Mouse (Mus musculus) WW6 (cell line): ENCODE data around the gene Cfl1.
"Not testable (repeated sequence)": the region's sequence is repeated elsewhere in the genome, so short reads cannot be mapped to it uniquely, and the experiment has no call there.

Experiments used
- DNase-seq: peaks from one replicate; pipeline ENCODE4 v3.0.0-alpha.2; 2013; ENCODE audit warnings: low read depth, low spot score

Gene Cfl1

DNA sequence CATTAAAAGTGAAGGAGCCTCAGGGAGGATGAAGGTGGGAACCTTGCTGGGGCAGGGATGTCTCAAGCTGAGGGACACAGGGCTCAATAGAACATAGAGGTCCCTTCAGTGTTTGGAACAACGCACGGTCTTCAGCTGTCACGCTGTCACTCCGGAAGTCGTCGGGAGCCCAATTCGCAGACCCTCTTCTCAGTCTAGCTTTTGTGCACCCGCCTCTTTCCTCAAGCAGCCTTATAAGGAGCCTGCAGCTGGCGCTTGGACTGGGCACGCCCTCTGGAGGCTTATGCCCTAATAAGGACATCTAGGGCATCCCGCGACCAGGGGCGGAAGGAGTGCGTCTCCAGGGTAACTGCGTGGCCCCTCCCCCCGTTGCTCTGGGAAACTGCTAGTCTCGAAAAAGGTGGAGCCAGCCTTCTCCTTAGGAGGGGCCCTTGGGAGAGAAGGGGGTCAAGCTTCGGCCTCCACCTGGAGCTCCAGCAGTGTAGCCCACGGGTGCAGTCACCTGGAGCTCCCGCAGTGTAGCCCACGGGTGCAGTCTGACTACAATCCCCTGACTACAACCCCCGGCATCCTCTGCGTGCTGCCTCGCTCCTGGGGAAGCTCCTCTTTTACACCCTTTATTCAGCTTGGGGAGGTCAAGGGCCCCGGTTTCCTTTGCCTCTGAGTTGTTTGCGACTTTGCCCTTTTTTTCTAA is 1.2 kb upstream of the Cfl1 start:
- DNase-seq: peak; percentile 92

DNA sequence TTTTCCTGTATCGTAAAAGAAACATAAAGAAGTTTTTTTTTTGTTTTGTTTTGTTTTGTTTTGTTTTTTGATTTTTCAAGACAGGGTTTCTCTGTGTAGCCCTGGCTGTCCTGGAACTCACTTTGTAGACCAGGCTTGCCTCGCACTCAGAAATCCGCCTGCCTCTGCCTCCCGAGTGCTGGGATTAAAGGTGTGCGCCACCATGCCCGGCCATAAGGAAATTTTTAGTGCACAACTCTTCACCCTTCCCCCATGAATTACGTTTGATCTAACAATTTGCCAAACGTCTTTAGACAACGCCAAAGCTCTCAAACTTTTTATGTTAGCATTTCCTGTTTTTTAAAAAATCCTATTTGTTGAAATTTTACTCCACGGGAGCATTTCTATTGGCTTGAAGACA is 534 bp upstream of the Cfl1 start:
- DNase-seq: not testable (repeated sequence)

DNA sequence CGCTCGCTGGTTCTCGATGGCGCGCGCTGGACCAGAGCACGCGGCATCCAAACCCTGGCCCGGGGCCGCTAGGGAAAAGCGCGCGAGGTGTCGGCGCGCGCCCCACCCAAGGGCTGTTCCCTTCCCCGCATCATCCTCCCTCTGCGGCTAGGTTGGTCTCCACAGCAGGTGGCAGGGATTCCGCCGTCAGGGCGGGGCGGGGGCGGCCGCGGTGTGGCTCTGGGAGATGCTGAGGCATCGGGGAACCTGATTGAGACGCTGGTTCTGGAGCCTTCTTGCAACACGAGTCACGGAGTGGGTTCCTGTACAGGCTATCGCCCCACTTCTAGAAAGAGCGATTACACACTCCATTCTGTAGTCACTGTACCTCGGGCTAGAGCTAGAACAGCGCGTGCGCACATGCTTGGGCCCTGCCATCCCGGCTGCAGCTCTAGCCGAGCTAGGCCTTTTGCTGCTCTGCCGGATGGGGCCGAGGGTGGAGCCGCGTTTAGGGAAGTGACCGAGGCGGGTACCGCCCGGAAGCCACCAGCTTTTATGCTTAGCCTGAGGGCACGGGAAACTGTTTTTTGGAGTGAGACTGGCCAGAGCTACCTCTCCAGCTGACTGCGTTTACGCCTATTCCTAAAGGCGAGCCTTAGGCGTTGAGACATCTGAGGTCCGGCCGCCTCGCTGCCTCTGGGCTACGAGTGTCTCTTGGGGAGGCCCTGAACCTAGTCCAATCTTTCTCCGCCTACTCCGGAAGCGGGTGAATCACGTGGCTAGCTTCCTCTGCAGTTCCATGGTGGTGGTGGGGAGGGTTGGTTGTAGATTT is 848 bp downstream of the Cfl1 start:
- no peak for DNase-seq

DNA sequence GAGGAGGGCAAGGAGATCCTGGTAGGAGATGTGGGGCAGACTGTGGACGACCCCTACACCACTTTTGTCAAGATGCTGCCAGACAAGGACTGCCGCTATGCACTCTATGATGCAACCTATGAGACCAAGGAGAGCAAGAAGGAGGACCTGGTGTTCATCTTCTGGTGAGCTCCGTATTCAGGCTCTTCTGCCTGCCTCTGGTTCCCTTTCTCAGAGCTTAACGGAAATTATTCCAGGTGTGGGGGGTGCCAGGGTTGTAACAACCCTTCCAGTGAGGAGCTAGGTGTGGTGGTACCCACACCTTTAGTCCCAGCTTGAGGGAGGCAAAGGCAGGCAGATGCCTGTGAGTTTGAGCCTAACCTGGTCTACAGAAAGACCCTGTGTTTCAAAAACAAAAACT is 2.4 kb downstream of the Cfl1 start:
- DNase-seq: no peak

DNA sequence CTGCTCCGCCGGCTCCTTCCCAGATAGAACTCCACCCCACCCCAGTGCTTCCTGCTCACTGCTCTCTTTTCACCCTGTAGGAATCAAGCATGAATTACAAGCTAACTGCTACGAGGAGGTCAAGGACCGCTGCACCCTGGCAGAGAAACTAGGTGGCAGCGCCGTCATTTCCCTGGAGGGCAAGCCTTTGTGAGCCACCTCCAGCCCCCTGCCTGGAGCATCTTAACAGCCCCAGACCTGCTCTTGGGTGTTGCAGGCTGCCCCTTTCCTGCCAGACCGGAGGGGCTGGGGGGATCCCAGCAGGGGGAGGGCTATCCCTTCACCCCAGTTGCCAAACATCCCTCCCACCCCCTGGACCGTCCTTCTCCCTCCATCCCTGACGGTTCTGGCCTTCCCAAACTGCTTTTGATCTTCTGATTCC is 3.1 kb downstream of the Cfl1 start:
- DNase-seq: not testable (repeated sequence)

DNA sequence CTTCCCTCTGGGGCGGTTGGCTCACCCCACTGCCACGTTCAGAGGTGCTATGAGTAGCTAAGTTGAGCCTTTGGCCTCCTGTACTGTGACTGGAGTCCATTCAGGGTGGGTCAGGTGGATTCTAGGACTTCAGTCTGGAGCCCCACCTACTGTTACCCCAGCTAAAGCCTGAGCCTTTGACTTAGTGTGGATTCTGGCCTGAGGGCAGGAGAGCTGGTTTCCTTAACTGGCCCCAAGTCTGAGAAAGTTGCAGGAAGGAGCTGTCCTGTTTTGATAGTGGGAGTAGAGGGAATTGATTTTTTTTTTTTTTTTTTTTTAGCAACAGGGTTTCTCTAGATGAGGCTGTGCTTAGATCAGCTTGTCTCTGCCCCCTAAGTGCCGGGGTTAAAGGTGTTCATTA is 4.1 kb downstream of the Cfl1 start:
- no peak for DNase-seq

DNA sequence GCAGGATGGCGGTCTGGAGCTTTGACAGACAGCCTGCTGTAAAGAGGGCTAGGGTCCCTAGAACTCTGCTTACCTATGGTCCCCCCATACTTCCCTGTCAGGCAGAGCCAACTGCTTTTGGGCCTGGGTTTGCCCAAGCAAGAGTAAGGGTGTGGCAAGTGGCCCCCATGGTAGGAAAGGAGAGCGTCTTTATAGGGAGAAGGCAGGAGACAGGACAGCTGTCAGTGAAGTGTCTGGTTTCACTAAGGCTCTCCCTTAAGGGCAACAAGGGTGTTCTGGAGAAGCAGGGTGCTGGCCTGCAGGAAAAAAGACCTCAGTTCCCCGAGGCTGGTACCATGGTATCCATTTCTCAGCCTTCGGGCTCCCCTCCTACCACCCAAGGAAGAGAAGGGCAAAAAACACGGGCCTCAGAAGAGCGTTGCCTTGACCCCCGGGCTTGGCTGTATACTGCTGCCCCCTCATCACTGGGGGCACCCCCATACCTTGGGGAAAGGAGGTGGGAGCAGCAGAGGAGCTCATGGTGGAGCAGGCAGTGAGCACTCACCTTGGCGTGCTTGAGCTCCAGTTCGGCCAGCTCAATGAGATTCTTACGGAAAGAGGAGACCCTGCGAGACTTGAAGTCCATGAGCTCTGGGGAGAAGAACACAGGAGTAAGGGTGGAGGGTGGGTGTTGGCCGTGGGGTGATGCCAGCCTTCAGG is 5.2 kb downstream of the Cfl1 start:
- no peak for DNase-seq

DNA sequence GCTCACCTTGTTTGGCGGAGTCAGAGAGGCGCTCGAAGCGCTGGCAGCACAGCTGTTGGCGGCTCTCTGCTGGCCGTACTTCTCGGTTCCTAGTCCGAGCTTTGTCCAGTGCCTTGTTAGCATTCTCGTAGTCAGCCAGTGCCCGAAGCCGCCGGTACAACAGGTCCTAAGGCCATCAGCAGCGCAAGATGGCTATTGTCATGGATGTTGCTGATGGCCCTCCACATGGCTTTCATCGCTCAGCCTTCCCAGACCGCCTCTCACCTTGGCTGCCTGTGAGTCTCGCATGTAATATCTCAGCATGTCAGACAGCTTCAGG is 5.8 kb downstream of the Cfl1 start:
- no peak for DNase-seq

DNA sequence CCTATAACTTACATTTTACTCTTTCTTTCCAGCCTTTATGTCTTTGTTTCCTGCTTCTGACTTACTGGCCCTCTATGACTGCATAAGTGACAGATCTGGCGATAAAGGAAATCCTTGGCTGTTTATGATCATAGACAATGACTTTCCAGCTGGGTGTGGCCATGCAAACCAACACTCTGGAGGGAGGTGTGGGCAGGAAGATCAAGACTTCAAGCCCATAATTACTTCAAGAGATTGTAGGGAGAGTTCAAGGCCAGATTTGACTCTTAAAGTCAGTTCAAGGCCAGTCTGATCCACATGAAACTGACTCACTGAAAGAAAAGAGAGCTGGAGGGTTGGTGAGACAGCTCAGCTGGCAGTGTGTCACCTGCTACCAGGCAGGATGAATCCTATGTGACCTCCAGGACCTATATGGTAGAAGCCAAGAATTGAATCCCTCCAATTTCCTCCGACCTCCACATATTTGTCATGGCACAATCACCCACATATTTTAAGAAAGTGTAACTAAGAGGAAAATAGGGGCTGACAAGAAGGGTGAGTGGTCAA is 10.1 kb downstream of the Cfl1 start:
- no peak for DNase-seq

DNA sequence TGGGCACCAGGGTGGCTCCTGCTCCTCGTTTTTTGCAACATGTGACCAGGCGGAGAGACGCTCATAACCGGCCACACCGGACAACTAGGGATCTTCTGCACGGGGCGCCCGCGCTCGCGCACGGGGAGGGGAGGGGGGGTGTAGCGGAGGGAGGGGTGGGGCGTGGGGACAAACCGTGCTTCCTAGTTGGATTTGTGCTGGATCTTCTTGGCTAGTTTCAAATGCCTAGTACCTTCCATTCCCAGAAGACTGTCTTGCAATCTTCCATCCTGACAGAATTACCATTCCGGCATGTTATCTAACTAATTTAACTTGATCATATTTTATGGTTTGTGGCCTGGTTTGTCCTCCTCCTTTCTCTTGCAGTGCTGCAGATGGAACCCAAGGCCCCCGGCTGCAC is 13.4 kb downstream of the Cfl1 start, which contains the start of gene 1700020D05Rik:
1700020D05Rik (minus strand) TSS at position 101 of the 400 bp plus-strand sequence.
- no peak for DNase-seq

DNA sequence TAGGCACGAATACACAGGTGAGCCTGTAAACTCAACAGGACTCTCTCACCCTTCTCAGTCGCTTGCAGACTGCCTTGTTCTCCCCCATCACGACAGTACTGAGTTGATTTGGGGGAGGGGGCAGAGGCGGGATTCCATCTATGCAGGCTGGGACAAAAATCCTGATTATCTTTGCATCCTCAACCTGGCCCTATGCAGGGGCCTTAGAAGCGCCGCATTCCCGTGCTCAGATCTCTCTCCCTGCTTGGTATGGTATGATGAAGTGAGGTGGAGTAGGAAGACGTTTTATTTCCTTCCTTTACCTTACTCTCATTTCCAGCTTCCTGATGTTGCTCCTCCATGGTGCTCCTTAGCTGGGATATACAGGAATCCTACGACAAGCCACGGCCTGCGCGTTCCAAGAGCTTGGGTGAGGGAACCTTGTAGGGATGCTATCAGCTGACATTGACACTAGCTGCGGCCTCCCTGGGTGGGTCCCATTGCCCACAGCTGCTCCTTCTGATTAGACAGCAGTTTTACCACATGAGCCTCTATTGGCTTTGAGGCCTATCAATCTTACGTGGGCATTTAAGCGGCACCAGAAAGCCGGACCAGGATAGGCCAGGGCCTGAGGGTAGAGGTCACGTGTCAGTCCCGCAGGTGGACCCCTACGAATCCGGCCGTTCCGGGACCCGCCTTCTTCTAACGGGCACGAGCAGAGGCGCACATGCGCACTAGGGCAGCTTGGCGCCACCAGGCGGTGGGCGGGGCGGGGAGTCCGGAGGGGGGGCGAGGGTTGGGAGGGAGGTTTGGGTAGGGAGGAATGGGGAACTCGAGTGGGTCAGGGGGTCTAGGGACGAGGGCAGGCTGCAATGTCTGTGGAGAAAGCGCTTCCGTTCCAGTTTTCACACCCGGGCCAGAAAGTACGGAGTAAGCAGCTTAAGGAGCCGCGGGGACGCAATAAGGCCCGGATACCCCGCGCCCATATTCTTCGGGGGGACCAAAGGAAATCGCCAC is 20.1 kb downstream of the Cfl1 start, which contains the start of gene Snx32:
Snx32 (minus strand) TSS at position 508 of the 996 bp plus-strand sequence.
- peak; percentile 93 for DNase-seq

DNA sequence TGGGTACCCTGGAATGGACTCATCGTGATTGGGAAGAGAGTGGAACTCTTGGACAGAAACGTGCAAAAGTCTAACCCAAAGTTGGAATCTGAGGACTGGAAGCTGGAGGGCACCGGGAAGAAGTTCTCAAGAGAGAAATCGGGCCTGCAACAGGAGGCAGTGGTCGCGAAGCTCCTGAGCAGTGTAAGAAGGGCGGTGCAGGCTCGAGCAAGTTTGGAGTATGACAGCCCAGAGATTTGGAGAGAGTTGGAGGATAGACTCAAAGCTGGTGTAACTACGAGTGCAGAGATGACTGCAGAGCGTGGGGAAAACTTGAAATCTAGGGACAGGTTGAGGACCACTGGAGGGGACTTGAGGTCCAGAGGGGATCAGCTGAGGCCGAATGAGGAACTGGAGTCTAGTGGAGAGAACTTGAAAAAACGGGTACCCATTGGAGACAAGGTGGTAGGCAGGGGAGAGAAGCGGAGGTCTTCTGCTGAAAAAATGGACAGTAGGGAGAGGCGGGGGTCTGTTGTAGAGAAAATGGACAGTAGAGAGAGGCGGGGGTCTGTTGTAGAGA is 20.9 kb downstream of the Cfl1 start:
- no peak for DNase-seq

DNA sequence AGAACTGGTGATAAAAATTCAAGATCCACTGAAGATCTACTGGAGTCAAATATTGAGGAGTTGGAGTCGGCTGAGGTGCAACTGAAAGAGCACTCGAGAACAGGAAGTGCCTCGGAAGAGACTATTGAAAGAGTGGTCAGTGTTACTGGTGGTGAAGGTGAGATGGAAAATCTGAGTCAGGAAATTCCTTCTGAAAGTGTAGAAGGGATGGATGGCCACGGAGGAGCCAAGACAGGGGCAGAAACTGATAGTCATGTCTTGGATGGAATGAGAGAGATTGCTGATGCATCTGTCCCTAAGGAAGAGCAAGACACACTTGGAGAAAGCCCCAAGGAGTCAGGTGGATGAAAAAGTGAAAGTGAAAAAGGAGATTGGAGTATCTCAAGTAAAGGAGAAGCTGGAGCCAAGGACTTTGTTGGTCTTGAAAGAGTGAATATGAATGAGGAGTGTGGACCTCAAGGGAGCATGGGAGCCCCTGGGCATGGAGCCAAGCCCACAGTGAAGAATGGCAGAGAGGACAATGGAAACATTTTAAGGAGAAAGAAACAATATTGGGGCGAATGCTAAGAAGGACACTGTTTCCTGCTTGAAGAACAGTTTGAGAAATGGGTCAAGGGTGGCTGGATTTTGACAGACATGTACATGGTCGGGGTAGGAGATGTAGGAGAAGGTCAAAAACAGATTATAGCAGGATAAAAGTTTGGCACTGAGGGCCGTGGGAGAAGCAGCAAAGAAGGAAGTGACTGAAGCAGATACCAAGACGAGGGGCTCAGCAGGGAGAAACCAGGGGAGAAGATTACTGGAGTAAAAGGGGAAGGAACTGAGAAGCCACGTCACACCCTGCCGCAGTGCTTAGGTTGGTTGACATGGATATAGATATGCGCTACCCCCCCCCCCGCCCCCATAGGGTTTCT is 22.1 kb downstream of the Cfl1 start:
- no peak for DNase-seq

DNA sequence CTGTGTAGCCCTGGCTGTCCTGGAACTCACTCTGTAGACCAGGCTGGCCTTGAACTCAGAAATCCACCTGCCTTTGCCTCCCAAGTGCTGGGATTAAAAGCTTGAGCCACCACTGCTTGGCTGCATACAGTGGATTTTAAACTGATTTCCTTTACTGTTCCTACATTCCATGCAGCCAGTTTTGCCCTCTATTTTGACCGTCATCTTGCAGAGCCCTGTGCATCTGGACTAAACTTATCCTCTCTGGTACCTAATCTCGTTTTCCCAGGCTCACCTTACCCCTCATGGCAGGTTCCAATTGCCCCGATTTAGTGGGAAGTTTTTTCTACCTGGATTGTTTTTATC is 22.7 kb downstream of the Cfl1 start:
- no peak for DNase-seq

DNA sequence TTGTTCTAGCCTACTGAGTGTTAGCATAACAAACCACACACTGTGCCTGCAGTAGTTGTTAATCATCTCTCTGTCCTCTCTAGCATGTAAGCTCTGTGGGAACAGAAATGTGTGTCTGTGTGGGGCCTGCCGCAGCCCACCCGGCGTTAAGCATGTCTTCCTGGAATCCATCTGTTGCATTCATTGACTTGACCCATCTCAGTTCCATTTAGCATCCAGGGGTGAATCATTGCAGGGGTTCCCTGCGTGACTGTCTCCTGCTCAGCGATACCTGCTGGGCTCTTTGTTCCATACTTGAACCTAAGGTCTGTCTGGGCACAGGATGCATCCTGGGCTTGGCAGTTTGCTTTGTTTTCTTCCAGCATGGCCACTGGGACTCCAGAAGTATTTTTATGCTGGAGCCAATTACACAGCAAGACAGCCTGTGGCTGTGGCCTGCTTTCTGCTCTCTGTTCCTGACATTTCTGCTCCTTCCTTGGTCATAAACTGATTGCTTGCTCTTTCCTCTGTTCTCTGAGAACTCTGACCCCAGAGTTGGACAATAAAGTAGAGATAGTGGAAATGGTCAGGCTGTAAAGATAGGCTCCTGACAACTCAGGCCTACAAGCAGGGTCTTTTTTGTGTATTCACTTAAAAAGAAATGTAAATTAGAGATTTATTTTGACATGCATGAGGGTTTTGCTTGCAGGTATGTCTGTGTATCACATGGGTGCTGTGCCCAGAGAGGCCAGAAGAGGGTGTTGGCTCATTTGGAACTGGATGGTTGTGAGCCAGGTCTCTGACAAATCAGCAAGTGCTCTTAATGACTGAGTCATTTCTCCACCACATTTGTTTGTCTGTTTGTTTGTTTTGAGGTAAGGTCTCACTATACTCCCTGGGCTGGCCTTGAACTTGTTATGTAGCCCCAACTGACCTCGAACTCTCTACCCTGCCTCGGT is 25.9 kb downstream of the Cfl1 start:
- DNase-seq: no peak

DNA sequence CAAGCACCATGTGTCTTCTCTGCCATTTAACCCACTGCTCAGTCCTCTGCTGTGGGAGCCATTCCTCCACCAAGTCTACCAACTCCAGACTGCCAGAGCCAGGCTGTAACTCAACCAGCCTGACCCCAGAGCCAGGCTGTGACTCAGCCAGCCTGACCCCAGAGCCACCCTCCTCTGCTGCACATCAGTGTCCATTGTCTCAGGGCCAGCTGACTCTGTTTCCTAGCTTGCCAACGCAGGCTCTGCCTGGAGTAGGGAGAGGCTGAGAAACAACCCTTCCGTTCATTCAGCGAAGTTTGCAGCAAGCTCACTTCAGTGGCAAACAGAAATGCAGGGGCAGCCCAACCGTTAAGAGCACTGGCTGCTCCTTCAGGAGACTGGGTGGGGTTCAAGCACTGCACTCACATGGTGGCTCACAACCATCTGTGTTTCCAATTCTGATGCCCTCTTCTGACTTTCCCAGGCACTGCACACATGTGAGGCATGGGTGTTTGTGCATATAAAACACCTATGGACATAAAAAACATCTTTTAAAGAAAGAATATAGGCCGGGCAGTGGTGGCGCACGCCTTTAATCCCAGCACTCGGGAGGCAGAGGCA is 26.8 kb downstream of the Cfl1 start:
- DNase-seq: no peak

DNA sequence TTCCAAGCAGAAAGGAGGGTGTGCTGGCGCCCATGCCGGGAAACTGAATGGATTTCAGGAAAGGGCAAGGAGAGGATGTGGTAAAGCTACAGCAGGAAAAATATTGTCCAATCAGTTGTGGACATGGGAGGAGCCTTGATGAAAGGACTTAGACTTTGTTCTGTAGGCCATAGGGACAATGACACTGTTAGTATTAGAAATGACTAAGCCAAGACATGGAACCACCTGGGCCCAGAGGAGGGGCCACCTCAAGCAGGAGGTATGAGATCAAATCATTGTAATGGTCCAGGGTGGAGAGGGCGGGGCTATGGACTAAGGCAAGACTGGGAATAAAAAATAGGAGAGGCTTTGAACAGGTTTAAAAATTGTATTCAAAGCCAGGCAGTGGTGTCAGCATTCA is 28.5 kb downstream of the Cfl1 start:
- DNase-seq: no peak

DNA sequence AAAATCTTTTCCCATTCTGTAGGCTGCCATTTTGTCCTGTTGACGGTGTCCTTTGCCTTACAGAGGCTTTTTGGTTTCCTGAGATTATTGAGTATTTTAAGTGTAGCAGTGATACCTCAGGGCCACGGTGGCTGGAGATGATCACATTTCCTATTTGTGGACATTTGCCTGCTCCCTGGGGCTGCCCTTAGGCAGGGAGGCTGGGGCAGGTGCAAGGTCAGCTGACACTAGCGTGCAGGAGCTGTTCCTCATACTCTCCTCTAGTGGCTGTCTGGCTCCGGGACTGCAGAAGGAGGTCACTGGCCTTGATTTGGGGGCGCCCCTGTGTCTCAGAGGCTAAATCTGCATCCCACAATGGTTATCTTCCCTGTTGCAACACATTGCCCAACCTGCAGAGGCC is 34.9 kb downstream of the Cfl1 start:
- no peak for DNase-seq
